Mouse (Mus musculus) bone marrow, adult 2 months (tissue): ENCODE measurements around the gene 3110082I17Rik. TPM values are rescaled to one million over a fixed set of nuclear protein-coding genes. Genes with fewer than 3 reads are reported as not detected.

Experiments used
- H3K27ac ChIP-seq: fragments of 200-500 bp; 2 replicates; pipeline ENCODE4 v1.5.1; 2012; ENCODE audit warnings: low read depth, mild to moderate bottlenecking, control low read depth, inconsistent platforms, low read length; ENCODE audit not compliant: control insufficient read depth, poor library complexity, insufficient read depth
- H3K4me1 ChIP-seq: fragments of 200-500 bp; 2 replicates; pipeline ENCODE4 v1.6.1; 2011; ENCODE audit warnings: low read length; ENCODE audit not compliant: control insufficient read depth, insufficient read depth
- H3K4me3 ChIP-seq: fragments of 200-500 bp; replicated peaks from 2 replicates; pipeline ENCODE3; 2011; ENCODE audit warnings: mild to moderate bottlenecking, low read depth, low read length, control low read depth; ENCODE audit not compliant: control insufficient read depth
- CTCF ChIP-seq: fragments of 200-500 bp; IDR thresholded peaks from 2 replicates; pipeline ENCODE4 v1.5.1; 2011; ENCODE audit warnings: low read length, control low read depth; ENCODE audit not compliant: control insufficient read depth, insufficient read depth
- POLR2A ChIP-seq: fragments of 200-500 bp; IDR thresholded peaks from 2 replicates; pipeline ENCODE4 v1.6.1; 2011; ENCODE audit warnings: low read depth, mild to moderate bottlenecking, control low read depth, low read length, borderline replicate concordance; ENCODE audit not compliant: control insufficient read depth
- WGBS: fragments of 180-500 bp; shearing (Covaris S2); methylation state at CpG from one replicate; pipeline ENCODE4 v1.1.7; 2018; 5-methylcytosine and 5-hydroxymethylcytosine counted together
- polyA plus RNA-seq: library from polyadenylated mRNA; stranded (reverse); fragments of >200 nt; gene quantifications from 2 replicates; pipeline ENCODE4 v1.2.4, GENCODE M21; 2011; ENCODE audit warnings: low replicate concordance; ENCODE audit not compliant: missing spikeins, insufficient read depth, insufficient read length

Gene 3110082I17Rik
- polyA plus RNA-seq, 1 experiment, result 12.8 TPM

- H3K4me1 ChIP-seq, result no peaks in the 10 kb centered on the region
- H3K4me3 ChIP-seq, result no peak overlapping the region
- H3K27ac ChIP-seq, result no peak overlapping the region
- TF ChIP-seq CTCF, result no peak
- WGBS, result 78% methylated on average over 6 of the region's 6 CpGs
Observed at GRCm38 (mm10) chr5:139349713-139350112, 110.6 kb downstream of the 3110082I17Rik start.

- WGBS, result 73% methylated on average over 1 of the region's 1 CpGs
- Histone ChIP-seq H3K4me3 (no peak overlapping the region), H3K27ac (no peak overlapping the region), H3K4me1 (no peaks in the 10 kb centered on the region; the same call in 1 of the 2 replicates)
- TF ChIP-seq POLR2A (no peak), CTCF (no peak)
Observed at GRCm38 (mm10) chr5:139347225-139347624, 113.1 kb downstream of the 3110082I17Rik start.

GRCm38 (mm10) chr5:139345364-139345714 is 115.0 kb downstream of the 3110082I17Rik start:
- H3K4me1 ChIP-seq, result no peaks in the 10 kb centered on the region; the same call in 1 of the 2 replicates
- 12% methylated on average over 5 of the region's 5 CpGs for WGBS
- peak overlapping the region; percentile 4 for H3K4me3 ChIP-seq
- no peak for TF ChIP-seq POLR2A
- no peak for TF ChIP-seq CTCF
- peak overlapping the region; percentile 8; the same call in 1 of the 2 replicates for H3K27ac ChIP-seq

- Histone ChIP-seq H3K4me3 (peak overlapping the region; percentile 94), H3K27ac (peak overlapping the region; percentile 64), H3K4me1 (no peaks in the 10 kb centered on the region; the same call in 1 of the 2 replicates)
- under 1% methylated on average over 33 of the region's 33 CpGs for WGBS
- peak; percentile 83 for TF ChIP-seq POLR2A
- TF ChIP-seq CTCF, result no peak
Observed at GRCm38 (mm10) chr5:139344687-139345363, 115.5 kb downstream of the 3110082I17Rik start.

- WGBS, result 6% methylated on average over 12 of the region's 12 CpGs
- peak; percentile 90 for TF ChIP-seq CTCF
- TF ChIP-seq POLR2A, result no peak
- no peaks in the 10 kb centered on the region; the same call in 1 of the 2 replicates for H3K4me1 ChIP-seq
- peak overlapping the region; percentile 64; the same call in 1 of the 2 replicates for H3K27ac ChIP-seq
- H3K4me3 ChIP-seq, result peak overlapping the region; percentile 94
Observed at GRCm38 (mm10) chr5:139344021-139344686, 116.2 kb downstream of the 3110082I17Rik start.

GRCm38 (mm10) chr5:139338891-139339290 is 121.4 kb downstream of the 3110082I17Rik start:
- no peaks in the 10 kb centered on the region; the same call in 1 of the 2 replicates for H3K4me1 ChIP-seq
- WGBS, result 87% methylated on average over 11 of the region's 11 CpGs
- H3K4me3 ChIP-seq, result no peak overlapping the region
- no peak for TF ChIP-seq POLR2A
- no peak for TF ChIP-seq CTCF
- H3K27ac ChIP-seq, result no peak overlapping the region

- Histone ChIP-seq H3K4me3 (no peak overlapping the region), H3K4me1 (no peaks in the 10 kb centered on the region), H3K27ac (no peak overlapping the region)
- TF ChIP-seq CTCF, result no peak
- no peak for TF ChIP-seq POLR2A
- 72% methylated on average over 3 of the region's 3 CpGs for WGBS
Observed at GRCm38 (mm10) chr5:139338403-139338802, 121.9 kb downstream of the 3110082I17Rik start.

GRCm38 (mm10) chr5:139337826-139338370 is 122.4 kb downstream of the 3110082I17Rik start:
- Histone ChIP-seq H3K4me3 (no peak overlapping the region), H3K27ac (no peak overlapping the region), H3K4me1 (no peaks in the 10 kb centered on the region)
- WGBS, result 75% methylated on average over 13 of the region's 13 CpGs
- TF ChIP-seq POLR2A (no peak), CTCF (no peak)
